Mouse (Mus musculus): ENCODE results near the gene Insrr.

- TF ChIP-seq CTCF (IDR thresholded peaks at IDR 0.05; ENCODE audit: low read depth): no peak
- TF ChIP-seq EP300 (IDR thresholded peaks at IDR 0.05; ENCODE audit: low read depth): no peak
These were observed 48.2 kb downstream of the Insrr start for GRCm38 (mm10) chr3:87844981-87845380.
